Mouse (Mus musculus): ENCODE results near the gene Slc2a10. TPM values are rescaled to one million over a fixed set of nuclear protein-coding genes. Genes with fewer than 3 reads are reported as not detected.
"Not testable (repeated sequence)": the region's sequence is repeated elsewhere in the genome, so short reads cannot be mapped to it uniquely, and the experiment has no call there.

Slc2a10 gene
- polyA plus RNA-seq, 1 experiment from 2014 or later = 7.1 TPM

GRCm38 (mm10) chr2:165510914-165511458, 7.4 kb downstream of the Slc2a10 start:
- H3K27me3 ChIP-seq; H3K9ac ChIP-seq; H3K4me2 ChIP-seq (replicated peaks); H3K27ac ChIP-seq; H3K4me3 ChIP-seq; ATAC-seq (ENCODE audit: low FRiP score); H3K9me3 ChIP-seq (replicated peaks); H3K36me3 ChIP-seq: not testable (repeated sequence)
- peaks cover 16% of the 10 kb centered on the region for H3K4me1 ChIP-seq
- 81% methylated on average over 2 of the region's 2 CpGs for WGBS

- WGBS = 90% methylated on average over 4 of the region's 4 CpGs
- H3K36me3 ChIP-seq; H3K27ac ChIP-seq; H3K4me2 ChIP-seq (replicated peaks); H3K4me3 ChIP-seq; H3K9ac ChIP-seq; ATAC-seq (ENCODE audit: low FRiP score); H3K27me3 ChIP-seq; H3K9me3 ChIP-seq (replicated peaks): not testable (repeated sequence)
- H3K4me1 ChIP-seq = peaks cover 16% of the 10 kb centered on the region
Observed at GRCm38 (mm10) chr2:165511530-165511929, 7.9 kb downstream of the Slc2a10 start.

GRCm38 (mm10) chr2:165512426-165512825, 8.8 kb downstream of the Slc2a10 start:
- Histone ChIP-seq H3K27ac (peak overlapping the region; percentile 58; the same call in 1 of the 2 replicates), H3K36me3 (no peaks in the 10 kb centered on the region), H3K4me2 (replicated peaks) (no peak overlapping the region), H3K9ac (no peak overlapping the region), H3K4me3 (no peak overlapping the region), H3K27me3 (no peaks in the 10 kb centered on the region), H3K9me3 (replicated peaks) (no peaks in the 10 kb centered on the region), H3K4me1 (peaks cover 16% of the 10 kb centered on the region)
- WGBS = 48% methylated on average over 7 of the region's 7 CpGs
- no peak for ATAC-seq (ENCODE audit: low FRiP score)

- Histone ChIP-seq H3K27ac (peak overlapping the region; percentile 58), H3K9ac (no peak overlapping the region), H3K4me2 (replicated peaks) (no peak overlapping the region), H3K9me3 (replicated peaks) (no peaks in the 10 kb centered on the region), H3K27me3 (no peaks in the 10 kb centered on the region), H3K36me3 (no peaks in the 10 kb centered on the region), H3K4me3 (no peak overlapping the region), H3K4me1 (peaks cover 16% of the 10 kb centered on the region)
- WGBS = 36% methylated on average over 11 of the region's 11 CpGs
- ATAC-seq (ENCODE audit: low FRiP score) = peak; percentile 64
Observed at GRCm38 (mm10) chr2:165512870-165513600, 9.4 kb downstream of the Slc2a10 start.

- no peak overlapping the region for H3K4me2 ChIP-seq (replicated peaks)
- no peak overlapping the region for H3K4me3 ChIP-seq
- H3K9ac ChIP-seq = no peak overlapping the region
- H3K27ac ChIP-seq = no peak overlapping the region
- no peaks in the 10 kb centered on the region for H3K36me3 ChIP-seq
- WGBS = 94% methylated on average over 20 of the region's 20 CpGs
- H3K9me3 ChIP-seq (replicated peaks) = no peaks in the 10 kb centered on the region
- no peaks in the 10 kb centered on the region for H3K27me3 ChIP-seq
- peaks cover 16% of the 10 kb centered on the region for H3K4me1 ChIP-seq
- ATAC-seq (ENCODE audit: low FRiP score) = no peak
Observed at GRCm38 (mm10) chr2:165515178-165515728, 11.7 kb downstream of the Slc2a10 start.

GRCm38 (mm10) chr2:165525609-165526008, 22.0 kb downstream of the Slc2a10 start:
- H3K36me3 ChIP-seq = no peaks in the 10 kb centered on the region
- no peak overlapping the region for H3K9ac ChIP-seq
- peaks cover 4% of the 10 kb centered on the region; the same call in 1 of the 2 replicates for H3K27me3 ChIP-seq
- WGBS = 53% methylated on average over 4 of the region's 4 CpGs
- H3K27ac ChIP-seq = no peak overlapping the region
- no peak overlapping the region for H3K4me2 ChIP-seq (replicated peaks)
- no peaks in the 10 kb centered on the region for H3K9me3 ChIP-seq (replicated peaks)
- H3K4me1 ChIP-seq = 0 out of 2 replicates have a peak, but pooled peaks cover 2% of the 10 kb centered on the region
- ATAC-seq (ENCODE audit: low FRiP score) = no peak
- no peak overlapping the region for H3K4me3 ChIP-seq

- no peaks in the 10 kb centered on the region for H3K9me3 ChIP-seq (replicated peaks)
- ATAC-seq (ENCODE audit: low FRiP score) = no peak
- H3K36me3 ChIP-seq = no peaks in the 10 kb centered on the region
- no peak overlapping the region for H3K9ac ChIP-seq
- no peak overlapping the region for H3K27ac ChIP-seq
- H3K4me2 ChIP-seq (replicated peaks) = no peak overlapping the region
- peaks cover 6% of the 10 kb centered on the region; the same call in 1 of the 2 replicates for H3K27me3 ChIP-seq
- peaks cover 15% of the 10 kb centered on the region for H3K4me1 ChIP-seq
- no peak overlapping the region for H3K4me3 ChIP-seq
- 20% methylated on average over 8 of the region's 8 CpGs for WGBS
Observed at GRCm38 (mm10) chr2:165529106-165529505, 25.5 kb downstream of the Slc2a10 start.

GRCm38 (mm10) chr2:165533789-165534188, 30.2 kb downstream of the Slc2a10 start:
- Histone ChIP-seq H3K36me3 (no peaks in the 10 kb centered on the region), H3K4me3 (no peak overlapping the region), H3K27me3 (0 out of 2 replicates have a peak, but pooled peaks cover 2% of the 10 kb centered on the region), H3K9me3 (replicated peaks) (no peaks in the 10 kb centered on the region), H3K4me2 (replicated peaks) (no peak overlapping the region), H3K4me1 (peaks cover 18% of the 10 kb centered on the region), H3K9ac (no peak overlapping the region), H3K27ac (no peak overlapping the region)
- 32% methylated on average over 6 of the region's 6 CpGs for WGBS
- ATAC-seq (ENCODE audit: low FRiP score) = peak; percentile 46

GRCm38 (mm10) chr2:165540975-165541374, 37.4 kb downstream of the Slc2a10 start:
- Histone ChIP-seq H3K4me2 (replicated peaks) (no peak overlapping the region), H3K4me3 (no peak overlapping the region), H3K36me3 (no peaks in the 10 kb centered on the region), H3K27ac (no peak overlapping the region), H3K9me3 (replicated peaks) (no peaks in the 10 kb centered on the region), H3K9ac (no peak overlapping the region), H3K4me1 (peaks cover 16% of the 10 kb centered on the region), H3K27me3 (peaks cover 3% of the 10 kb centered on the region; the same call in 1 of the 2 replicates)
- no peak for ATAC-seq (ENCODE audit: low FRiP score)
- 78% methylated on average over 3 of the region's 3 CpGs for WGBS

- no peak for ATAC-seq (ENCODE audit: low FRiP score)
- H3K4me2 ChIP-seq (replicated peaks) = no peak overlapping the region
- 59% methylated on average over 13 of the region's 13 CpGs for WGBS
- H3K4me1 ChIP-seq = peaks cover 23% of the 10 kb centered on the region
- H3K36me3 ChIP-seq = no peaks in the 10 kb centered on the region
- H3K27me3 ChIP-seq = peaks cover 3% of the 10 kb centered on the region; the same call in 1 of the 2 replicates
- no peak overlapping the region for H3K9ac ChIP-seq
- peak overlapping the region; percentile 40; the same call in 1 of the 2 replicates for H3K27ac ChIP-seq
- no peak overlapping the region for H3K4me3 ChIP-seq
- no peaks in the 10 kb centered on the region for H3K9me3 ChIP-seq (replicated peaks)
Observed at GRCm38 (mm10) chr2:165542939-165543669, 39.5 kb downstream of the Slc2a10 start.

- H3K4me1 ChIP-seq = peaks cover 24% of the 10 kb centered on the region
- H3K4me2 ChIP-seq (replicated peaks) = no peak overlapping the region
- no peak for ATAC-seq (ENCODE audit: low FRiP score)
- no peak overlapping the region for H3K27ac ChIP-seq
- WGBS = 83% methylated on average over 10 of the region's 10 CpGs
- H3K4me3 ChIP-seq = no peak overlapping the region
- no peak overlapping the region for H3K9ac ChIP-seq
- no peaks in the 10 kb centered on the region for H3K36me3 ChIP-seq
- H3K27me3 ChIP-seq = peaks cover 3% of the 10 kb centered on the region; the same call in 1 of the 2 replicates
- no peaks in the 10 kb centered on the region for H3K9me3 ChIP-seq (replicated peaks)
Observed at GRCm38 (mm10) chr2:165543670-165544016, 40.1 kb downstream of the Slc2a10 start.

- Histone ChIP-seq H3K27ac (no peak overlapping the region), H3K4me1 (peaks cover 22% of the 10 kb centered on the region), H3K9ac (no peak overlapping the region), H3K36me3 (no peaks in the 10 kb centered on the region), H3K4me3 (no peak overlapping the region), H3K4me2 (replicated peaks) (no peak overlapping the region), H3K9me3 (replicated peaks) (no peaks in the 10 kb centered on the region), H3K27me3 (no peaks in the 10 kb centered on the region; the same call in 1 of the 2 replicates)
- WGBS = 91% methylated on average over 2 of the region's 2 CpGs
- no peak for ATAC-seq (ENCODE audit: low FRiP score)
Observed at GRCm38 (mm10) chr2:165545687-165546086, 42.1 kb downstream of the Slc2a10 start.

All from hindbrain, embryonic 12.5 days (tissue).